Mouse (Mus musculus) limb, embryonic 11.5 days (tissue): ENCODE measurements at regions not wholly inside any gene's neighbourhood (a gene's known extent, or its start where the extent isn't known, plus 50 kb on each side); places are given as distances from the start of the nearest gene placed in this dataset.

Experiments
- ATAC-seq: fragments of 200-750 bp; cut with Nextera tagmentation; 2 replicates; pipeline ENCODE4 v1.8.0; 2017; ENCODE audit warnings: low read depth; ENCODE audit not compliant: insufficient number of reproducible peaks, low FRiP score, low TSS enrichment
- DNase-seq: peaks from one replicate; pipeline ENCODE4 v3.0.0-alpha.2; 2015; ENCODE audit warnings: low spot score
- H3K27ac ChIP-seq: fragments of 300-500 bp; sonication (generic); replicated peaks from 2 replicates; pipeline ENCODE4 v1.5.1; 2014; ENCODE audit warnings: low read depth, mild to moderate bottlenecking, low read length
- H3K27me3 ChIP-seq: fragments of 300-500 bp; sonication (generic); 2 replicates; pipeline ENCODE4 v1.6.1; 2014; ENCODE audit warnings: mild to moderate bottlenecking, low read length, mixed read lengths; ENCODE audit not compliant: control insufficient read depth, insufficient read depth
- H3K36me3 ChIP-seq: fragments of 300-500 bp; sonication (generic); 2 replicates; pipeline ENCODE4 v1.6.1; 2014; ENCODE audit warnings: mild to moderate bottlenecking, low read length, moderate library complexity, mixed read lengths; ENCODE audit not compliant: control insufficient read depth, insufficient read depth
- H3K4me1 ChIP-seq: fragments of 300-500 bp; sonication (generic); 2 replicates; pipeline ENCODE4 v1.6.1; 2014; ENCODE audit warnings: low read length, mixed read lengths; ENCODE audit not compliant: control insufficient read depth, insufficient read depth
- H3K4me2 ChIP-seq: fragments of 300-500 bp; sonication (generic); 2 replicates; pipeline ENCODE4 v1.6.1; 2014; ENCODE audit warnings: low read depth, mild to moderate bottlenecking, moderate library complexity; ENCODE audit not compliant: severe bottlenecking
- H3K4me3 ChIP-seq: fragments of 300-500 bp; sonication (generic); 2 replicates; pipeline ENCODE4 v1.5.1; 2014; ENCODE audit warnings: low read depth, low read length
- H3K9ac ChIP-seq: fragments of 300-500 bp; sonication (generic); 2 replicates; pipeline ENCODE4 v1.6.1; 2014; ENCODE audit warnings: mild to moderate bottlenecking, low read length
- H3K9me3 ChIP-seq: fragments of 300-500 bp; sonication (generic); 2 replicates; pipeline ENCODE4 v1.6.1; 2016; ENCODE audit warnings: low read length; ENCODE audit not compliant: control insufficient read depth
- WGBS: fragments of 180-500 bp; shearing (Covaris S2); extraction: QIAGEN DNeasy Blood & Tissue Kit; methylation state at CpG from one replicate; pipeline ENCODE4 v1.1.7; 2014; 5-methylcytosine and 5-hydroxymethylcytosine counted together

DNA sequence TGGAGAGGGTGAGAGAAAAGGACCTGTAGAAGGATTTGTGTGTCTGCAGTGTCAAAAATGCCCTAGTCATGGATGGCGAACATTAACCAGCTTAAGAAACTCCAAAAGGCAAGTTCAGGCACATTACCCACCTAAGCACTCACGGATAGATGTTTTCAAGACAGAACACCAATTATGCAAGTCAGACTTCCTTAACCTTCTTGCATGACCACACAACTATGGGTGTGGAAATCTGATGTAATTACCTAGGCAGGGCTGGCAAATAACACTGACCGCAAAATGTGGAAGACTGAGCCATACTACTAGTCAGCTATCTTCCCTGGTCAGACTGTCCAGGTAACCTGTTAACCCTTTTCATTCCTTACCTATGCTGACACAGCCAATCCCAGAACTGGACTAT lies 81.0 kb upstream of the Mtap start:
- no peaks in the 10 kb centered on the region for H3K36me3 ChIP-seq
- ATAC-seq (no peak), DNase-seq (no peak)
- H3K27me3 ChIP-seq = no peaks in the 10 kb centered on the region
- 83% methylated on average over 3 of the region's 3 CpGs for WGBS
- no peaks in the 10 kb centered on the region for H3K4me1 ChIP-seq
- H3K4me3 ChIP-seq = no peak overlapping the region
- H3K27ac ChIP-seq = no peak overlapping the region
- H3K4me2 ChIP-seq = no peak overlapping the region
- no peak overlapping the region for H3K9ac ChIP-seq
- no peaks in the 10 kb centered on the region for H3K9me3 ChIP-seq

DNA sequence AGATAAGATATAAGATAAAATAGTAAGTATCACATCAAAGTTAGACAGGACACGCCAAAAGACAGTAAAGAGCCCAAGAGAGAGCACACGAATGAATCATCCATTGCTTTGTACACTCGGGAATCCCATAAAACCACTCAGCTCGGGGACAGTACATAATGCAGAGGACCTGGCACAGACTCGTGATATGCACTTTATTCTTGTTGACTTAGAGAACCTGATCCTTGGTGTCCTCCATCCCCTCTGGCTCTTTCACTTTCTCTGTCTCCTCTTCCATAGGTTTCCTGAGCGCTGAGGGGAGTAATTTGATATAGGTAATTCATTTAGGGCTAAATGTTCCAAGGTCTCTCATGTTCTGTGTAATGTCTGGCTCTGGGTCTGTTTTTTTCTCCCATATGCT lies 83.3 kb upstream of the Mtap start:
- Histone ChIP-seq H3K27ac (no peak overlapping the region), H3K27me3 (no peaks in the 10 kb centered on the region), H3K4me3 (no peak overlapping the region), H3K4me1 (no peaks in the 10 kb centered on the region), H3K9me3 (no peaks in the 10 kb centered on the region), H3K4me2 (no peak overlapping the region), H3K9ac (no peak overlapping the region), H3K36me3 (no peaks in the 10 kb centered on the region)
- ATAC-seq (no peak), DNase-seq (no peak)
- 69% methylated on average over 6 of the region's 6 CpGs for WGBS

DNA sequence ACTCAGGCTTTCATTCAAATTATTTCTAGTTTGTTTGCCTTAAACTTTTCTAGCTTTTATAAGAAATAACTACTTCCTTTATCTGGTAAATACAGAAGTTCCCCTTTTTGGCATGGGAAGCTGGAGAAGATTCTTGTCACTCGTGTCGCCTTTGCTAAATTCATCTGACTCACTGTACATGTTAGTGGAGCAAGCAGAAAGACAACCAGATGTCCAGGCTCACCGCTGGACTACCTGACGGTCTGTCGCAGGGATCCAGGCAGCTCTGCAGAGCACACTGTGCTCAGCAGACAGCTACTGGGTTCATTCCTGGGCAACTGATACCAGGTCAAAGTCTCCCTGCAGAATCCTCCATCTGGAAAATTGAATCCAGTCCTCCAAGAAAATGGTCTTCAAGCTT lies 85.0 kb upstream of the Mtap start:
- H3K9me3 ChIP-seq = no peaks in the 10 kb centered on the region
- H3K27ac ChIP-seq = no peak overlapping the region
- DNase-seq (no peak), ATAC-seq (no peak)
- H3K27me3 ChIP-seq = no peaks in the 10 kb centered on the region
- no peak overlapping the region for H3K9ac ChIP-seq
- no peak overlapping the region for H3K4me2 ChIP-seq
- no peak overlapping the region for H3K4me3 ChIP-seq
- no peaks in the 10 kb centered on the region for H3K36me3 ChIP-seq
- WGBS = 79% methylated on average over 5 of the region's 5 CpGs
- no peaks in the 10 kb centered on the region for H3K4me1 ChIP-seq

DNA sequence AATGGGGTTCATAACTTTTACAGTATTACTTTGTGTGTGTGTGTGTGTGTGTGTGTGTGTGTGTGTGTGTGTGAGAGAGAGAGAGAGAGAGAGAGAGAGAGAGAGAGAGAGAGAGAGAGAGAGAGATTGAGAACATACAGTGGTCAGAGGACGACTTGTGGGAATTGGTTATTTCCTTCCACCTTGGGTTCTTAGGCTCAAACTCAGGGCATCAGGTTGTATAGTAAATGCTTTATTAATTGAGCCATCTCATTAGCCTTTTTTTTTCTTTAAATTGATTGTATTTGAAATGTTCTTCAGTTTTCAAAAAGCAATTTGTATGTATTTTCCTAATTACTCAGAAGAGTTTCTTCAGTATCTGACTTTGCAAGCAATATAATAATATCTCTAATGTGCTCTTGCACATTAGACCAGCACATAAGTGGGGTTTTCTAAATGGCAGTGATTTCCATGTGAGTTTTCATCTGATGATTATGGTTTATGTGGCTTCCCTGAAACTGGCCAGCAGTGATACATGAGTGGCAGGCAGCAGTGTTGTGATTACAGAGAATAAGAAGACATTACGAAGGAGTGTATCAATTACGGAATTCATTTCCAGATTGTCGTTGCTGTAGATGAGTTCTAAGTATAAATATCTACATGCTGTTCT lies 86.2 kb upstream of the Mtap start:
- H3K4me2 ChIP-seq = no peak overlapping the region
- ATAC-seq (no peak), DNase-seq (no peak)
- no peaks in the 10 kb centered on the region for H3K4me1 ChIP-seq
- no peaks in the 10 kb centered on the region for H3K27me3 ChIP-seq
- 87% methylated on average over 4 of the region's 4 CpGs for WGBS
- H3K4me3 ChIP-seq = no peak overlapping the region
- no peak overlapping the region for H3K27ac ChIP-seq
- no peak overlapping the region for H3K9ac ChIP-seq
- no peaks in the 10 kb centered on the region for H3K36me3 ChIP-seq
- H3K9me3 ChIP-seq = no peaks in the 10 kb centered on the region

DNA sequence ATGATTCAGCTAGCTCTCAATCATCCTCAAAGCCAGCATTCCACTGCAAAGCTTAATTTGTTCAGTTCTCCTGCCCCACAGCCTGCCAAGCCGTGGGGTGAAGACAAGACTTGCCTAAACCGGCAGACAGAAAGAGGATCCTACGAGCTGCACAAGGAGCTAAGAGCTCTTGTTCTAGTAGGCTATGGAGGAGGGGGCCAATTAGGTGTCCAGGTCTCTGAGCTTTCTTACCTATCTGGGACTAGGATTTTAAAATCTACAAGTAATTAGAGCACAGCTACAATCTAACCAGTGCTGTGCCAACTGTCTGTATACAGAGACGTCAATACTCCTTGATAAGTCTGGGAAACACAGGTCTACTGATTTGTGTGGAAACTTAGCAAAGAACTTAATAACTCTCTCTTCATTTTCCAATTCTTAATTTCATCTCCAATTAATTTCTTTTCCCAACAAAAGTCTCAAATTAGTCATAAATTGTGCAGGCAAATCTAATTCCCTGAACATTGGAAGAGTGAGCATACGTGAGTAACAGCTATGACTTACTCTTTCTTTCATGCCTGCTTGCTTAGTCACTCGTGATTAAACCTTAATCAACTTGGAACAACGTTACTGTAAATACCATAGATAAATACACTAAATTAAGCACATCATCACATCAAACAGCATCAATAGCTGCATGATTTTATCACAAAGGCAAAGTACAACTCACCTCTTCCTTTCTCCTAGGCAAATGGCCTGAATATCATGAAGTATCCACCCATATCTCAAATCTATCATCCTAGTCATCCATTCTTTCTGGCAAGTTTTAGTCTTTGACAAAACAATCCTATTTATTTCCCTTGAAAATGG lies 87.1 kb upstream of the Mtap start:
- 73% methylated on average over 7 of the region's 7 CpGs for WGBS
- Histone ChIP-seq H3K4me1 (no peaks in the 10 kb centered on the region), H3K36me3 (no peaks in the 10 kb centered on the region), H3K27ac (no peak overlapping the region), H3K9ac (no peak overlapping the region), H3K4me2 (no peak overlapping the region), H3K9me3 (no peaks in the 10 kb centered on the region), H3K4me3 (no peak overlapping the region), H3K27me3 (no peaks in the 10 kb centered on the region)
- no peak for ATAC-seq
- no peak for DNase-seq

DNA sequence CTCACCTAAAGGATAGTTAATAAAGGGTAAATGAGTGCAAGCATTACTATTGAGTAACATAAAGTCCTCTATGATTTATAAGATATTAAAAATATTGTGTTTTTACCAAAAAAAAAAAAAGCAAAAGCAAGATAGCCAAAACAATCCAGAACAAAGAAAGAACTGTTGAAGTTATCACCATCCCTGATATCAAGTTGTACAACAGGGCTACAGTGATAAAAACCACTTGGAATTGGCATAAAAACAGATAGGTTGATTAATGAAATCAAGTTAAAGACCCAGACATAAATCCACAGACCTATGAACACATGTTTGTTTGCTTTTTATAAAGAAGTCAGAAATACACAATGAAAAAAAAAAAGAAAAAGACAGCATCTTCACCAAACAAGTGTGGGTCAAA lies 92.4 kb upstream of the Mtap start:
- Histone ChIP-seq H3K4me2 (no peak overlapping the region), H3K36me3 (no peaks in the 10 kb centered on the region), H3K27me3 (no peaks in the 10 kb centered on the region), H3K4me3 (no peak overlapping the region), H3K4me1 (no peaks in the 10 kb centered on the region), H3K27ac (no peak overlapping the region), H3K9me3 (no peaks in the 10 kb centered on the region), H3K9ac (no peak overlapping the region)
- no peak for DNase-seq
- ATAC-seq = no peak

DNA sequence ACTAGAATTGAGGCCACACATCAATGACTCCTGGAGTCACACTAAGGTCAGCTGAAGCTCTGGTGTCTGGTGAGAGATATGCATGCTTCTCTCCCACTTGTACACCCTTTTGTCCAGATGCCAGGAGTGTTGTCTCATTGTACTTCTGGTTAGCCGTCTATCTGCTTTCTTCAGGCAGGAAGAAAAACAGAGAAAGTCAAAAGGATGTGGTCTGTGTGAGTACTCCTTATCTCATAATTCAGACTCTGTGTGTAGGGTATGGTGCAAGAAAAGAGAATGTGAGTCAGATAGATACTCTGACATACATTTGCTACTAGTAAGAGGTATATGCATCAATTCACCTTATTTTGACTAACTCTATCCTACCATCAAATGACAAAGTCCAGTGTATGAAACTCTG lies 92.9 kb upstream of the Mtap start:
- ATAC-seq = no peak
- H3K9ac ChIP-seq = no peak overlapping the region
- no peaks in the 10 kb centered on the region for H3K27me3 ChIP-seq
- H3K27ac ChIP-seq = no peak overlapping the region
- DNase-seq = no peak
- no peak overlapping the region for H3K4me2 ChIP-seq
- H3K4me1 ChIP-seq = no peaks in the 10 kb centered on the region
- 75% methylated on average over 1 of the region's 1 CpGs for WGBS
- no peaks in the 10 kb centered on the region for H3K36me3 ChIP-seq
- no peak overlapping the region for H3K4me3 ChIP-seq
- no peaks in the 10 kb centered on the region for H3K9me3 ChIP-seq

DNA sequence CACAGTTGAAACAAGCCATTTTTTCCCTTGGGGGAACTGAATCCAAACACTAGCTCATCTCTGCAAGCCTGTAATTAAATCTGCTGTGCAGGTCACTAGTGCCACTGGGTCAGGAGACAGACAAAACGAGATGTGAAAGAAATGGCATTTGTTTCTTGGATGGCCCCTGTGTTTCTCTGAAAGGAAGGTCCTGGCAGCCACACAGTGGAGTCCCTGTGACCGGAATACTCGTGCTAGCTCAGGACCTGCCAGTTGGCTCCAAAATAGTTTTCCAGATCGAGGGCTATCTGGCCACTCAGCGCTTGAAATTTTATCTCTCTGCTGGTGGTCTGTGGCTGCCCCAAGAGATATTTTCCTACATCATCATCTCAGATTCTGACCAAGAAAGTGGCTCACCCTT lies 96.1 kb upstream of the Mtap start:
- Histone ChIP-seq H3K27ac (no peak overlapping the region), H3K9ac (no peak overlapping the region)
- 69% methylated on average over 5 of the region's 5 CpGs for WGBS

More for the DNA sequence above, 96.1 kb upstream of the Mtap start:
- H3K36me3 ChIP-seq = no peaks in the 10 kb centered on the region
- H3K9me3 ChIP-seq = no peaks in the 10 kb centered on the region
- H3K4me3 ChIP-seq = no peak overlapping the region
- DNase-seq (no peak), ATAC-seq (no peak)
- no peak overlapping the region for H3K4me2 ChIP-seq
- no peaks in the 10 kb centered on the region for H3K27me3 ChIP-seq
- H3K4me1 ChIP-seq = no peaks in the 10 kb centered on the region
